In the genomic region with DNA sequence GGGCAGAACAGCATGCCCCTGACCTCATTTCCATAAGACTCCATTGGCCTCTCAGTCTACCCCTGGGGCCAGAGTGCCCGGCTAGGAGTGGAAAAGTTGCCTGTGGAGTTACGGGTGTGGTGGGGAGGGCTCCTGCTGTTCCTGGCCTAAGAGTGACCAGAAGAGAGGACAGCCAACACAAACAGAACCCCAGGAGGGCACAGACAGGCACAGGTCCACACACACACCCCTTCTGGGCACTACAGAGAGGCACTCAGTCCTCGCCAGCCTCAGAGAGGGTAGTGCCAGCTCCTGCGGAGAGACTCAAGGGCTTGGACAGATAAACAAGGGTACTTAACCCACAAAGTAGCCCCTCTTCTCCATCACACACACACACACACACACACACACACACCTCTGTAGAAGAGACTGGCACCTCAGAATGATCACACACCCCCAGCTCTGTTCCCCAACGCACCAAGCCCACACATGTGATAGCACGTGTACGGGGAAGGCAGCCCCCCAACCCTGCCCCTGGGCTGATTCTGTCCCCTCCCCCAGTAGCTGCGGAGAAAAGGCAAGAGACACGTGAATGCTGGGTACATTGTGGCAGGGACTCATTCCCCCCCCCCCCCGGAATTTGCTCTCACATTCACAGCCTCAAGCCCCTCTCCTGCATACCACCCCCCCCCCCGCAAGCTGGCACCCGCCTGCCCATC, we compare ENCODE assay signal across 9 mouse cellular contexts. TPM values are rescaled to one million over a fixed set of nuclear protein-coding genes. Genes with fewer than 3 reads are reported as not detected.
DNase-seq lines count a peak whose midpoint lies in the region; ATAC-seq and TF ChIP-seq lines count a peak whose summit lies in the region.
"Had no signal": no experiment of that assay in that cellular context is flagged by ENCODE, and none has a peak within 500 bp of the region (broad histone marks: within the 10 kb centered on the region; RNA-seq: fewer than 3 reads in every experiment).

No protein-coding gene starts in this region.

- TF ChIP-seq CTCF in cortical plate, adult 2 months (IDR thresholded peaks at IDR 0.05; ENCODE audit: extremely low read depth, insufficient read depth, low read length), result no peak
- TF ChIP-seq CTCF in intestine, postnatal 0 days (IDR thresholded peaks at IDR 0.05; ENCODE audit: low read depth), result no peak

- H3K27ac ChIP-seq in heart, embryonic 14.5 days (replicated peaks in 1 of 2; ENCODE audit: control insufficient read depth in 1 of 2, insufficient read depth in 1 of 2, low read depth in 2 of 2, low read length in 2 of 2), result no peak overlapping the region
- peak overlapping the region; percentile 78; the same call in 1 of the 2 replicates for H3K27ac ChIP-seq in cortical plate, adult 2 months (ENCODE audit: insufficient read depth, low read length)
- no peak overlapping the region for H3K27ac ChIP-seq in intestine, postnatal 0 days (ENCODE audit: low read depth, low read length)

- peak overlapping the region; percentile 59 to 72; a peak in 3 of 4 replicates for H3K4me3 ChIP-seq in heart, embryonic 14.5 days (ENCODE audit: control insufficient read depth in 1 of 2, insufficient read depth in 1 of 2, low read depth in 1 of 2, low read length in 2 of 2)
- peak overlapping the region; percentile 96 for H3K4me3 ChIP-seq in cortical plate, adult 2 months (ENCODE audit: insufficient read depth, low read length)
- no peak overlapping the region for H3K4me3 ChIP-seq in intestine, postnatal 0 days (ENCODE audit: low read depth, low read length)

- no peaks in the 10 kb centered on the region for H3K36me3 ChIP-seq in heart, embryonic 14.5 days (ENCODE audit: control insufficient read depth, insufficient read depth, low read length)
- no peaks in the 10 kb centered on the region for H3K36me3 ChIP-seq in intestine, postnatal 0 days (ENCODE audit: control insufficient read depth, insufficient read depth)

- H3K4me1 ChIP-seq in heart, embryonic 14.5 days (ENCODE audit: control insufficient read depth in 2 of 2, insufficient read depth in 2 of 2, low read length in 2 of 2), result peaks cover 21 to 29% of the 10 kb centered on the region in 2 experiments
- H3K4me1 ChIP-seq in cortical plate, adult 2 months (ENCODE audit: control insufficient read depth, insufficient read depth, low read length), result peaks cover 5% of the 10 kb centered on the region
- H3K4me1 ChIP-seq in intestine, postnatal 0 days (replicated peaks; ENCODE audit: control insufficient read depth, insufficient read depth, low read length), result no peaks in the 10 kb centered on the region

- TF ChIP-seq POLR2A in cortical plate, adult 2 months (IDR thresholded peaks at IDR 0.05; ENCODE audit: extremely low read depth, insufficient read depth, low read length), result no peak

- peak overlapping the region; percentile 94 for H3K4me2 ChIP-seq in heart, embryonic 14.5 days (ENCODE audit: low read length)
- peak overlapping the region; percentile 87 for H3K4me2 ChIP-seq in intestine, postnatal 0 days (replicated peaks; ENCODE audit: low read depth)

- H3K9me3 ChIP-seq in heart, embryonic 14.5 days (ENCODE audit: control insufficient read depth, low read length), result no peaks in the 10 kb centered on the region
- no peaks in the 10 kb centered on the region for H3K9me3 ChIP-seq in intestine, postnatal 0 days (ENCODE audit: control insufficient read depth)

- WGBS in heart, embryonic 14.5 days, result 9% methylated on average over 8 of the region's 12 CpGs
- 30% methylated on average over 12 of the region's 12 CpGs for WGBS in intestine, postnatal 0 days

- DNase-seq in heart, adult 11 months, result no peak
- peak; percentile 63 for DNase-seq in lung, postnatal 25 days (ENCODE audit: low spot score)
- DNase-seq in urinary bladder, adult 18-20 months (ENCODE audit: low spot score in 2 of 2), result no peak
- no peak for DNase-seq in urinary bladder, postnatal 25 days (ENCODE audit: low spot score)

- peaks cover 52% of the 10 kb centered on the region for H3K27me3 ChIP-seq in heart, embryonic 14.5 days (ENCODE audit: control insufficient read depth, insufficient read depth, low read length)
- peaks cover 18% of the 10 kb centered on the region for H3K27me3 ChIP-seq in intestine, postnatal 0 days (replicated peaks; ENCODE audit: control insufficient read depth, insufficient read depth, low read length)

- no peak for ATAC-seq in heart, embryonic 14.5 days (ENCODE audit: insufficient number of reproducible peaks, insufficient read depth, low FRiP score, low read depth)
- ATAC-seq in intestine, postnatal 0 days, result no peak
- no peak for ATAC-seq in monocyte, adult 5-6 weeks (replicated peaks; ENCODE audit: insufficient number of reproducible peaks, low FRiP score, low TSS enrichment, poor library complexity, severe bottlenecking)

- peak overlapping the region; percentile 78; the same call in 1 of the 2 replicates for H3K9ac ChIP-seq in heart, embryonic 14.5 days (ENCODE audit: low read length)
- no peak overlapping the region for H3K9ac ChIP-seq in intestine, postnatal 0 days (ENCODE audit: low read depth, low read length)

RNA-seq across cellular contexts. Expression of gene Ppp1r1b, which starts 0.7 kb away (rescaled TPM):
- 42.2 and 48.3 TPM in 2 replicates for polyA plus RNA-seq in heart, embryonic 14.5 days (2014; fragmentation: Nextera tagmentation; extraction: Ambion mirVana)
- polyA plus RNA-seq in cortical plate, adult 2 months (2012; rRNA removed), result 127 and 322 TPM in 2 replicates
- 99.5 and 102 TPM in 2 replicates for polyA plus RNA-seq in intestine, postnatal 0 days (2015; fragmentation: Nextera tagmentation; extraction: Ambion mirVana)
- total RNA-seq in monocyte, adult 5-6 weeks (2017), result not detected in 3 replicates

RNA-seq across cellular contexts. Expression of gene Stard3, which starts 10.6 kb away (rescaled TPM):
- polyA plus RNA-seq in heart, embryonic 14.5 days (2014; fragmentation: Nextera tagmentation; extraction: Ambion mirVana), result 33.1 and 35.4 TPM in 2 replicates
- 63.2 and 70.8 TPM in 2 replicates for polyA plus RNA-seq in cortical plate, adult 2 months (2012; rRNA removed)
- polyA plus RNA-seq in intestine, postnatal 0 days (2015; fragmentation: Nextera tagmentation; extraction: Ambion mirVana), result 29.0 and 30.1 TPM in 2 replicates
- total RNA-seq in monocyte, adult 5-6 weeks (2017), result 29.2 to 57.7 TPM (median 50.9 TPM) in 3 replicates

RNA-seq across cellular contexts. Expression of gene Neurod2, which starts 18.1 kb away (rescaled TPM):
- polyA plus RNA-seq in heart, embryonic 14.5 days (2014; fragmentation: Nextera tagmentation; extraction: Ambion mirVana), result not detected in 2 replicates
- polyA plus RNA-seq in cortical plate, adult 2 months (2012; rRNA removed), result 45.0 and 57.2 TPM in 2 replicates
- polyA plus RNA-seq in intestine, postnatal 0 days (2015; fragmentation: Nextera tagmentation; extraction: Ambion mirVana), result 0.07 TPM in 1 of 2 replicates, not detected in the other
- not detected in 3 replicates for total RNA-seq in monocyte, adult 5-6 weeks (2017)
- polyA plus RNA-seq: liver, embryonic 16.5 days had no signal

RNA-seq across cellular contexts. Expression of gene Tcap, which starts 36.1 kb away (rescaled TPM):
- polyA plus RNA-seq in heart, embryonic 14.5 days (2014; fragmentation: Nextera tagmentation; extraction: Ambion mirVana), result 169 and 178 TPM in 2 replicates
- 13.6 and 17.7 TPM in 2 replicates for polyA plus RNA-seq in cortical plate, adult 2 months (2012; rRNA removed)
- 0.44 and 0.69 TPM in 2 replicates for polyA plus RNA-seq in intestine, postnatal 0 days (2015; fragmentation: Nextera tagmentation; extraction: Ambion mirVana)
- total RNA-seq in monocyte, adult 5-6 weeks (2017), result 1.6 TPM in 1 of 3 replicates, not detected in the others

RNA-seq across cellular contexts. Expression of gene Pnmt, which starts 38.7 kb away (rescaled TPM):
- polyA plus RNA-seq in heart, embryonic 14.5 days (2014; fragmentation: Nextera tagmentation; extraction: Ambion mirVana), result 0.70 and 0.86 TPM in 2 replicates
- polyA plus RNA-seq in cortical plate, adult 2 months (2012; rRNA removed), result 0.13 and 0.40 TPM in 2 replicates
- not detected in 2 replicates for polyA plus RNA-seq in intestine, postnatal 0 days (2015; fragmentation: Nextera tagmentation; extraction: Ambion mirVana)
- not detected in 3 replicates for total RNA-seq in monocyte, adult 5-6 weeks (2017)

Comparison
In these comparisons a context has a peak if more than half of its experiments do, and no peak if none do; other contexts are left out.
1. RNA of gene Neurod2, which starts 18.1 kb away (polyA plus RNA-seq): 45.0 to 57.2 TPM in cortical plate, adult 2 months; 0.07 TPM in intestine, postnatal 0 days and not detected in heart, embryonic 14.5 days; every median in the first group is over 10 times any median in the second.